Comparison of ENCODE assay signal across 12 mouse cellular contexts in the genomic region with DNA sequence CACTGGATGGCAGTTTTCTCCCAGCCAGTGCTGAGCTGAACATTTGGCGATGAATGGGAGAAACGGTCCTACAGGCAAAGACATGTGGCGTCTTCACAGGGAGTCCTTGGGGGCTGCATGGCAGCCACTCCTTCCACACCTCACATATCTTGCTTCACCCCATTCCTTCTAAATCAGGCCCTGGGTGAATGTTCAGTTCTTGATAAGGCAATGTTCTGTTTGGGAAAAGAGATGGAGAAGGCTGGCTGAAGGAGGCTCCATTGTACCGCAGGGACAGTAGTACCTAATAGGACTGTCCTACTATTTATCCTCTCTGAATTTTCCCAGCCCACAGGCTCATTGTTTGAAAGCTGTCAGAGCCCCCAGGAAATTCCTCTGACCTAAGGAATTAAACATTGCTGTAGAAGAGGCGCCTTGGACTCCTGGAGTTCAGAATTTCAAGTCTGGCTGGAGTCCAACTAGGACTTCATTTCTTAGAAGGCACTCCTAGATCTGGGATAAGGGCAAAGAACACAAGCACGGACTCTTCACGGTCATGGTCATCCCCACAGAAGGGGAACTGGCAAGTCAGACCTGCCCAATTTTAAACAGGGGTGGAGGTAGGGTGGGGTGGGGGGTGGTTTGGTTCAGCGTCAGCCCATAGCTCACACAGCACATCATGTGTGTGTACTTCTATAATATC. TPM values are rescaled to one million over a fixed set of nuclear protein-coding genes. Genes with fewer than 3 reads are reported as not detected.
DNase-seq lines count a peak whose midpoint lies in the region; ATAC-seq lines count a peak whose summit lies in the region.
"Had no signal": no experiment of that assay in that cellular context is flagged by ENCODE, and none has a peak within 500 bp of the region (broad histone marks: within the 10 kb centered on the region; RNA-seq: fewer than 3 reads in every experiment).

No protein-coding gene starts in this region.

- no peak for ATAC-seq in forebrain, embryonic 14.5 days
- ATAC-seq in forebrain, embryonic 12.5 days (ENCODE audit: low FRiP score), result no peak
- ATAC-seq in megakaryocyte, adult 5-6 weeks (ENCODE audit: poor library complexity, severe bottlenecking), result no peak
- no peak for ATAC-seq in stomach, embryonic 15.5 days (ENCODE audit: insufficient read depth, low FRiP score, low read depth)
- no peak for ATAC-seq in forebrain, embryonic 11.5 days (replicated peaks; ENCODE audit: low FRiP score)
- ATAC-seq: forebrain, embryonic 13.5 days had no signal

- no peak overlapping the region for H3K9ac ChIP-seq in forebrain, embryonic 14.5 days (ENCODE audit: low read length)
- no peak overlapping the region for H3K9ac ChIP-seq in forebrain, embryonic 12.5 days
- no peak overlapping the region for H3K9ac ChIP-seq in stomach, embryonic 15.5 days
- H3K9ac ChIP-seq in forebrain, embryonic 11.5 days (ENCODE audit: low read length), result no peak overlapping the region
- H3K9ac ChIP-seq: forebrain, embryonic 13.5 days had no signal

- H3K4me1 ChIP-seq in forebrain, embryonic 14.5 days (ENCODE audit: control insufficient read depth, insufficient read depth, low read length), result no peaks in the 10 kb centered on the region
- no peaks in the 10 kb centered on the region for H3K4me1 ChIP-seq in forebrain, embryonic 12.5 days
- peaks cover 69% of the 10 kb centered on the region for H3K4me1 ChIP-seq in megakaryocyte, embryonic 14.5 days
- peaks cover 14% of the 10 kb centered on the region for H3K4me1 ChIP-seq in stomach, embryonic 15.5 days
- no peaks in the 10 kb centered on the region for H3K4me1 ChIP-seq in forebrain, embryonic 11.5 days (replicated peaks; ENCODE audit: control insufficient read depth, insufficient read depth, low read length)
- H3K4me1 ChIP-seq: forebrain, embryonic 13.5 days had no signal

- H3K9me3 ChIP-seq in forebrain, embryonic 14.5 days (replicated peaks; ENCODE audit: control insufficient read depth, low read length), result no peaks in the 10 kb centered on the region
- H3K9me3 ChIP-seq in forebrain, embryonic 12.5 days, result no peaks in the 10 kb centered on the region
- H3K9me3 ChIP-seq in megakaryocyte, embryonic 14.5 days, result no peaks in the 10 kb centered on the region
- H3K9me3 ChIP-seq in stomach, embryonic 15.5 days, result no peaks in the 10 kb centered on the region
- no peaks in the 10 kb centered on the region for H3K9me3 ChIP-seq in forebrain, embryonic 11.5 days (ENCODE audit: control insufficient read depth, low read length)
- H3K9me3 ChIP-seq: forebrain, embryonic 13.5 days had no signal

- H3K4me3 ChIP-seq in forebrain, embryonic 14.5 days (ENCODE audit: low read depth, low read length), result no peak overlapping the region
- H3K4me3 ChIP-seq in forebrain, embryonic 12.5 days (replicated peaks), result no peak overlapping the region
- peak overlapping the region; percentile 40 for H3K4me3 ChIP-seq in megakaryocyte, embryonic 14.5 days (replicated peaks)
- no peak overlapping the region for H3K4me3 ChIP-seq in stomach, embryonic 15.5 days (replicated peaks)
- H3K4me3 ChIP-seq in forebrain, embryonic 11.5 days (ENCODE audit: low read depth, low read length), result no peak overlapping the region
- H3K4me3 ChIP-seq: forebrain, embryonic 13.5 days had no signal

- no peaks in the 10 kb centered on the region for H3K27me3 ChIP-seq in forebrain, embryonic 14.5 days (replicated peaks; ENCODE audit: control insufficient read depth, insufficient read depth, low read length)
- H3K27me3 ChIP-seq in forebrain, embryonic 12.5 days, result no peaks in the 10 kb centered on the region
- no peaks in the 10 kb centered on the region for H3K27me3 ChIP-seq in megakaryocyte, embryonic 14.5 days (replicated peaks)
- H3K27me3 ChIP-seq in stomach, embryonic 15.5 days (replicated peaks), result no peaks in the 10 kb centered on the region
- no peaks in the 10 kb centered on the region for H3K27me3 ChIP-seq in forebrain, embryonic 11.5 days (ENCODE audit: control insufficient read depth, insufficient read depth, low read length)
- H3K27me3 ChIP-seq: forebrain, embryonic 13.5 days had no signal

- no peak overlapping the region for H3K4me2 ChIP-seq in forebrain, embryonic 14.5 days (ENCODE audit: low read length)
- no peak overlapping the region for H3K4me2 ChIP-seq in forebrain, embryonic 12.5 days
- H3K4me2 ChIP-seq in stomach, embryonic 15.5 days, result peak overlapping the region; percentile 16; the same call in 1 of the 2 replicates
- no peak overlapping the region for H3K4me2 ChIP-seq in forebrain, embryonic 11.5 days (ENCODE audit: low read depth, low read length, severe bottlenecking)
- H3K4me2 ChIP-seq: forebrain, embryonic 13.5 days had no signal

- no peaks in the 10 kb centered on the region for H3K36me3 ChIP-seq in forebrain, embryonic 14.5 days (ENCODE audit: control insufficient read depth, insufficient read depth, low read length)
- no peaks in the 10 kb centered on the region for H3K36me3 ChIP-seq in forebrain, embryonic 12.5 days (replicated peaks)
- H3K36me3 ChIP-seq in megakaryocyte, embryonic 14.5 days (replicated peaks; ENCODE audit: low read length), result peaks cover 8% of the 10 kb centered on the region
- no peaks in the 10 kb centered on the region for H3K36me3 ChIP-seq in stomach, embryonic 15.5 days
- H3K36me3 ChIP-seq in forebrain, embryonic 11.5 days (ENCODE audit: control insufficient read depth, insufficient read depth, low read length), result no peaks in the 10 kb centered on the region

- H3K27ac ChIP-seq in forebrain, embryonic 14.5 days (ENCODE audit: low read depth, low read length), result no peak overlapping the region
- no peak overlapping the region for H3K27ac ChIP-seq in forebrain, embryonic 12.5 days
- H3K27ac ChIP-seq in stomach, embryonic 15.5 days, result peak overlapping the region; percentile 54
- no peak overlapping the region for H3K27ac ChIP-seq in forebrain, embryonic 11.5 days (ENCODE audit: low read depth, low read length)
- H3K27ac ChIP-seq: forebrain, embryonic 13.5 days had no signal

- WGBS in forebrain, embryonic 14.5 days, result 49% methylated on average over 8 of the region's 8 CpGs
- WGBS in forebrain, embryonic 12.5 days, result 62% methylated on average over 8 of the region's 8 CpGs
- WGBS in stomach, embryonic 15.5 days, result 33% methylated on average over 8 of the region's 8 CpGs
- 59% methylated on average over 8 of the region's 8 CpGs for WGBS in forebrain, embryonic 11.5 days

- DNase-seq in forebrain, embryonic 14.5 days (ENCODE audit: low spot score), result peak; percentile 10
- DNase-seq in kidney, postnatal 10 days, result peak; percentile 21
- no peak for DNase-seq in forebrain, embryonic 11.5 days (ENCODE audit: low spot score)
- no peak for DNase-seq in adrenal gland, postnatal 14 days
- DNase-seq: B cell, adult 2 months; cerebellum, postnatal 36 days; retina, postnatal 1 day had no signal

RNA-seq across cellular contexts. Expression of gene Pgam1, which starts 4.5 kb away (rescaled TPM):
- 505 and 522 TPM in 2 replicates for polyA plus RNA-seq in forebrain, embryonic 14.5 days (2014; fragmentation: Nextera tagmentation; extraction: Ambion mirVana)
- polyA plus RNA-seq in forebrain, embryonic 12.5 days (2016; fragmentation: Nextera tagmentation; extraction: Ambion mirVana), result 621 and 639 TPM in 2 replicates
- 654 and 1,266 TPM in 2 replicates for polyA plus RNA-seq in megakaryocyte, embryonic 14.5 days (2012; ENCODE audit: insufficient read depth, low replicate concordance)
- 587 and 602 TPM in 2 replicates for total RNA-seq in megakaryocyte, adult 5-6 weeks (2015)
- total RNA-seq in megakaryocyte, adult 5-6 weeks (2017), result 254 and 291 TPM in 2 replicates
- polyA plus RNA-seq in stomach, embryonic 15.5 days (2015; fragmentation: Nextera tagmentation; extraction: Ambion mirVana), result 626 and 677 TPM in 2 replicates
- polyA plus RNA-seq in forebrain, embryonic 11.5 days (2014; fragmentation: Nextera tagmentation; extraction: Ambion mirVana), result 901 and 961 TPM in 2 replicates
- 632 and 654 TPM in 2 replicates for total RNA-seq in adrenal gland, postnatal 14 days (2021)

RNA-seq across cellular contexts. Expression of gene Rrp12, which starts 11.2 kb away (rescaled TPM):
- 8.4 and 12.8 TPM in 2 replicates for polyA plus RNA-seq in forebrain, embryonic 14.5 days (2014; fragmentation: Nextera tagmentation; extraction: Ambion mirVana)
- polyA plus RNA-seq in forebrain, embryonic 12.5 days (2016; fragmentation: Nextera tagmentation; extraction: Ambion mirVana), result 24.3 and 28.1 TPM in 2 replicates
- polyA plus RNA-seq in megakaryocyte, embryonic 14.5 days (2012; ENCODE audit: insufficient read depth, low replicate concordance), result 8.9 and 14.4 TPM in 2 replicates
- 2.3 and 3.4 TPM in 2 replicates for total RNA-seq in megakaryocyte, adult 5-6 weeks (2015)
- 4.6 and 5.1 TPM in 2 replicates for total RNA-seq in megakaryocyte, adult 5-6 weeks (2017)
- 13.7 and 14.2 TPM in 2 replicates for polyA plus RNA-seq in stomach, embryonic 15.5 days (2015; fragmentation: Nextera tagmentation; extraction: Ambion mirVana)
- 24.3 and 26.1 TPM in 2 replicates for polyA plus RNA-seq in forebrain, embryonic 11.5 days (2014; fragmentation: Nextera tagmentation; extraction: Ambion mirVana)
- total RNA-seq in adrenal gland, postnatal 14 days (2021), result 16.2 and 19.5 TPM in 2 replicates

RNA-seq across cellular contexts. Expression of gene Exosc1, which starts 26.0 kb away (rescaled TPM):
- 69.0 and 76.2 TPM in 2 replicates for polyA plus RNA-seq in forebrain, embryonic 14.5 days (2014; fragmentation: Nextera tagmentation; extraction: Ambion mirVana)
- polyA plus RNA-seq in forebrain, embryonic 12.5 days (2016; fragmentation: Nextera tagmentation; extraction: Ambion mirVana), result 77.7 and 83.2 TPM in 2 replicates
- 5.4 and 13.5 TPM in 2 replicates for polyA plus RNA-seq in megakaryocyte, embryonic 14.5 days (2012; ENCODE audit: insufficient read depth, low replicate concordance)
- 37.0 and 38.6 TPM in 2 replicates for total RNA-seq in megakaryocyte, adult 5-6 weeks (2015)
- 29.3 and 40.2 TPM in 2 replicates for total RNA-seq in megakaryocyte, adult 5-6 weeks (2017)
- 70.3 and 75.3 TPM in 2 replicates for polyA plus RNA-seq in stomach, embryonic 15.5 days (2015; fragmentation: Nextera tagmentation; extraction: Ambion mirVana)
- polyA plus RNA-seq in forebrain, embryonic 11.5 days (2014; fragmentation: Nextera tagmentation; extraction: Ambion mirVana), result 83.9 and 87.5 TPM in 2 replicates
- 23.9 and 25.4 TPM in 2 replicates for total RNA-seq in adrenal gland, postnatal 14 days (2021)

RNA-seq across cellular contexts. Expression of gene Zdhhc16, which starts 26.1 kb away (rescaled TPM):
- 77.2 and 83.7 TPM in 2 replicates for polyA plus RNA-seq in forebrain, embryonic 14.5 days (2014; fragmentation: Nextera tagmentation; extraction: Ambion mirVana)
- polyA plus RNA-seq in forebrain, embryonic 12.5 days (2016; fragmentation: Nextera tagmentation; extraction: Ambion mirVana), result 79.5 and 82.5 TPM in 2 replicates
- 18.8 and 25.3 TPM in 2 replicates for polyA plus RNA-seq in megakaryocyte, embryonic 14.5 days (2012; ENCODE audit: insufficient read depth, low replicate concordance)
- total RNA-seq in megakaryocyte, adult 5-6 weeks (2015), result 25.9 and 36.1 TPM in 2 replicates
- 22.4 and 26.4 TPM in 2 replicates for total RNA-seq in megakaryocyte, adult 5-6 weeks (2017)
- 73.4 and 82.2 TPM in 2 replicates for polyA plus RNA-seq in stomach, embryonic 15.5 days (2015; fragmentation: Nextera tagmentation; extraction: Ambion mirVana)
- polyA plus RNA-seq in forebrain, embryonic 11.5 days (2014; fragmentation: Nextera tagmentation; extraction: Ambion mirVana), result 70.7 and 76.6 TPM in 2 replicates
- 31.4 and 31.8 TPM in 2 replicates for total RNA-seq in adrenal gland, postnatal 14 days (2021)

RNA-seq across cellular contexts. Expression of gene Frat2, which starts 59.3 kb away (rescaled TPM):
- polyA plus RNA-seq in forebrain, embryonic 14.5 days (2014; fragmentation: Nextera tagmentation; extraction: Ambion mirVana), result 7.2 and 8.6 TPM in 2 replicates
- polyA plus RNA-seq in forebrain, embryonic 12.5 days (2016; fragmentation: Nextera tagmentation; extraction: Ambion mirVana), result 19.3 and 22.7 TPM in 2 replicates
- polyA plus RNA-seq in megakaryocyte, embryonic 14.5 days (2012; ENCODE audit: insufficient read depth, low replicate concordance), result 16.8 and 19.5 TPM in 2 replicates
- total RNA-seq in megakaryocyte, adult 5-6 weeks (2015), result 7.7 and 9.5 TPM in 2 replicates
- 9.2 and 9.4 TPM in 2 replicates for total RNA-seq in megakaryocyte, adult 5-6 weeks (2017)
- 6.9 and 9.0 TPM in 2 replicates for polyA plus RNA-seq in stomach, embryonic 15.5 days (2015; fragmentation: Nextera tagmentation; extraction: Ambion mirVana)
- 10.4 and 14.1 TPM in 2 replicates for polyA plus RNA-seq in forebrain, embryonic 11.5 days (2014; fragmentation: Nextera tagmentation; extraction: Ambion mirVana)
- 5.5 and 6.4 TPM in 2 replicates for total RNA-seq in adrenal gland, postnatal 14 days (2021)

Comparison
In these comparisons a context has a peak if more than half of its experiments do, and no peak if none do; other contexts are left out.
1. DNase-seq: peak in forebrain, embryonic 14.5 days (single experiment) and kidney, postnatal 10 days (single experiment); none in forebrain, embryonic 11.5 days (single experiment) and adrenal gland, postnatal 14 days (single experiment).